Mouse (Mus musculus) adrenal gland, postnatal 14 days (tissue): Measurements from ENCODE around the gene Gm4907. TPM values are rescaled to one million over a fixed set of nuclear protein-coding genes. Genes with fewer than 3 reads are reported as not detected.
"Not testable (repeated sequence)": the region's sequence is repeated elsewhere in the genome, so short reads cannot be mapped to it uniquely, and the experiment has no call there.

Experiments used
- DNase-seq: peaks from one replicate; pipeline ENCODE4 v3.0.0; 2021; ENCODE audit warnings: mixed read lengths
- long read RNA-seq, 2 experiments: library from polyadenylated mRNA; stranded (forward); transcript quantifications; one replicate each; pipeline ENCODE4 v2.0.0; 2021
- total RNA-seq: library from RNA; stranded (reverse); gene quantifications from 2 replicates; pipeline ENCODE4 v1.2.3, GENCODE M21; 2021

Gene Gm4907
- not detected in 2 replicates for total RNA-seq
- long read RNA-seq, experiment 1: 0 reads
- long read RNA-seq, experiment 2: 0 reads

- DNase-seq: not testable (repeated sequence)
Observed at GRCm38 (mm10) chrX:23882253-23882652, at the start of gene Gm4907. Gm4907 (plus strand) TSS chrX:23882553.

DNA sequence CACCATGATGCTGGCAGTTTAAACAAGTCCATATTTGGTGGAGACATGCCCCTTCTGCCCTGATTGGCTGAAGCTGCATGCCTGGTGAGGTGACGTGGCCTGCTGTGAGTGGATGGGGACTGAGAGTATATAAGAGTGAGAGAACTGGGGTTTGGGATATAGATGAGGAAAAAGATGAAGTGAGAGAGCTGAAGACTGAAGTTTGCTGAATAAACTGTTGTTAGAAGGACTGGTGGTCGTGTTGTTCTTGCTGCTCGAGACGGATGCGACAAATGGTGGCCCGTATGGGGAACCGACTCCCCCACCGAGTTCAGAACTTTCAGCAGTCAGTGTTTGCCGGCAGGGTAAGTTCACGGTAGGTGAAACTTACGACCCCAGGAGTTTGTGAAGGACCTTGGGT lies 48.6 kb upstream of the Gm4907 start:
- DNase-seq: not testable (repeated sequence)

- no peak for DNase-seq
Observed at GRCm38 (mm10) chrX:23840921-23841320, 41.4 kb upstream of the Gm4907 start.

DNA sequence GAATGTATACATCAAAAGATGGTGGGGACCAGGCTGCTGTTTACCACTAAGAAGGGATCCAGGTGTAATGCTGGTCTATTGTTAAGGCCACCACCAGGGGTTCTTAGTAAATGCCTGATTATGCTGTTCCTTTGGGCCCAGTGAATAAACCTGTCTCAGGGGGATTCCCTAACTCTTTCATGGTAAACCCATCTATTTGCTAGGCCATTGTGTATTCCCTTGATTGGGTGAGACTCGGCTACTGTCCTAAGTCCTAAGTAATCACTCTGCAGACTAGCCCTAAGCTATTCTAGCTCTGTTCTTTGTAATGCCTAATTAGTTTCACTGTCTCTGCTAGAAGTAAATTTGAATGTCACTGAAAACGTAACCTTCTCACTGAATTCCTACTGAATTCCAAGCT lies 71.8 kb downstream of the Gm4907 start:
- DNase-seq: no peak

Other genes with a start within 250 kb of the Gm4907 start
- gene Wdr44, start 189.5 kb upstream of the Gm4907 start, total RNA-seq: 9.8 and 10.6 TPM in 2 replicates
- gene Gm4985, start 76.4 kb downstream of the Gm4907 start, total RNA-seq: not detected in 2 replicates